Mouse (Mus musculus): ENCODE measurements around the gene 1810046K07Rik. TPM values are rescaled to one million over a fixed set of nuclear protein-coding genes. Genes with fewer than 3 reads are reported as not detected.

The 1810046K07Rik gene
- polyA plus RNA-seq (2015; fragmentation: Nextera tagmentation; extraction: Ambion mirVana): 0.30 and 0.43 TPM in 2 replicates

DNA sequence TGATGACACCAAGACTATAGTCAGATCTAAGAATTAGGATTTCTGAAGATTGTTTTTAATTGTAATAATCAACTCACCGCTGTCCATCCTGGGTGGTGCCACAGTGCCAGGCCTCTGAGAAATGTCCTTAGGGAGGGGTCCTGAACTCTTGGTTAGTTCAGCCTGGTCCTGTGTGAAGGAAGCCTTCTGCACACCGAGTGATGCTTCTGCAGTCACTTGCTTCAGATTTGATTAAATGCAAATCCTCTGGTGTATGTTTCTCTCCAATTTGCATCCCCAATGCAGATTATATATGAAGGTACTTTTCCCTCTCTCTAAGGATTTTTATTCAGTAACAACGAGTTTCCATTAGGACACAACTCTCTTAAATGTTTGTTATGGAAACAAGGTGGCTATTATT, at the start of gene 1810046K07Rik:
Gene 1810046K07Rik, minus strand, starts transcription at position 187 of the 400 bp plus-strand sequence.
- no peak within 1 kb of the TSS for H3K4me3 ChIP-seq (ENCODE audit: low read depth, low read length)
- ATAC-seq (ENCODE audit: low read depth): no peak
- H3K9ac ChIP-seq (ENCODE audit: low read depth, low read length): no peak within 1 kb of the TSS
- H3K4me1 ChIP-seq (ENCODE audit: control insufficient read depth, low read depth, low read length): no peaks in the 10 kb centered on the region
- H3K9me3 ChIP-seq (replicated peaks; ENCODE audit: control insufficient read depth, low read length): no peaks in the 10 kb centered on the region
- H3K4me2 ChIP-seq (ENCODE audit: low read depth, low read length): no peak within 1 kb of the TSS
- 66% methylated on average over 3 of the region's 3 CpGs for WGBS (ENCODE audit: insufficient replicate concordance)
- H3K27me3 ChIP-seq (ENCODE audit: control insufficient read depth, insufficient read depth, low read depth, low read length): no peaks in the 10 kb centered on the region
- H3K36me3 ChIP-seq (ENCODE audit: control insufficient read depth, insufficient read depth): no peaks in the 10 kb centered on the region
- H3K27ac ChIP-seq (ENCODE audit: low read length): no peak within 1 kb of the TSS

DNA sequence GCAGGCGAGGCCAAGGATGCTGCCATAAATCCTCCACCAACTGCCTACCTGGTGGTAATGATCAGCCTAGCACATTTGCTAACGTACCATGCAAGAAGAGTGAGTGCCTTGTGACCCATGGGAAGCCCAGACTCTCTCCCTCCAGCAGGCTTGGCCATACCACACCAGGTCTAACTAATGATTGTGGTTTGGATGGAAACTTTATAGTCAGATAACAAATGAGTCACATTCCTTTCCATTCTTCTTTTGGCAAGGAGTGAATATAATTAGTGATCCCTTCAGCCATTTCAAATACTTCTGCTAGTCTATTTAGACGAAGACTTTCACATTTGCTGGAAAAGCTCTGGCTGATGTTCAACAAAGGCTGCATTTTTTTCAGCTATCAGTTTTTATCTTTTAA, 40.8 kb upstream of the 1810046K07Rik start:
- ATAC-seq (ENCODE audit: low read depth): no peak
- H3K36me3 ChIP-seq (ENCODE audit: control insufficient read depth, insufficient read depth): no peaks in the 10 kb centered on the region
- no peak overlapping the region for H3K4me3 ChIP-seq (ENCODE audit: low read depth, low read length)
- no peak overlapping the region for H3K27ac ChIP-seq (ENCODE audit: low read length)
- H3K4me1 ChIP-seq (ENCODE audit: control insufficient read depth, low read depth, low read length): no peaks in the 10 kb centered on the region
- no peaks in the 10 kb centered on the region for H3K27me3 ChIP-seq (ENCODE audit: control insufficient read depth, insufficient read depth, low read depth, low read length)
- no peaks in the 10 kb centered on the region for H3K9me3 ChIP-seq (replicated peaks; ENCODE audit: control insufficient read depth, low read length)
- 52% methylated on average over 3 of the region's 3 CpGs for WGBS (ENCODE audit: insufficient replicate concordance)
- no peak overlapping the region for H3K4me2 ChIP-seq (ENCODE audit: low read depth, low read length)
- H3K9ac ChIP-seq (ENCODE audit: low read depth, low read length): no peak overlapping the region

DNA sequence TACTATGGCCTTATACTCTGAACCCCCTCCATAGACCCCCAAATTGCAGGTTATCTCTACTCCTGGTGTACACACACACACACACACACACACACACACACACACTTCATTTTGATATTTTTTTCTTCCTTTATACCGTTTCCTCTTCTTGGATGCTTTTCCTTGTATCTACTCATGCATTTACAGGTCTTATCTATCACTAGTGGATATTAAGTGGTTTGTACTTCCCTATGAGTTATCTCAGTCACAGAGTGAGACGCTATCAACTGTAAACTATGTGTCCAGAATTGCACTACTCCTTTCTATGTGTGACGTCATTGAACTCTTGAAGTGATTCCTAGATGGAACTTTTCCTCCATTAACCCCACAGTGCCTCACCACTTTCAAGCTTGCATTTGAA, 38.4 kb upstream of the 1810046K07Rik start:
- Histone ChIP-seq H3K4me3 (ENCODE audit: low read depth, low read length) (no peak overlapping the region), H3K4me2 (ENCODE audit: low read depth, low read length) (no peak overlapping the region), H3K27me3 (ENCODE audit: control insufficient read depth, insufficient read depth, low read depth, low read length) (no peaks in the 10 kb centered on the region), H3K9me3 (replicated peaks; ENCODE audit: control insufficient read depth, low read length) (no peaks in the 10 kb centered on the region), H3K9ac (ENCODE audit: low read depth, low read length) (no peak overlapping the region), H3K27ac (ENCODE audit: low read length) (no peak overlapping the region), H3K36me3 (ENCODE audit: control insufficient read depth, insufficient read depth) (no peaks in the 10 kb centered on the region), H3K4me1 (ENCODE audit: control insufficient read depth, low read depth, low read length) (no peaks in the 10 kb centered on the region)
- ATAC-seq (ENCODE audit: low read depth): no peak
- 34% methylated on average over 3 of the region's 3 CpGs for WGBS (ENCODE audit: insufficient replicate concordance)

DNA sequence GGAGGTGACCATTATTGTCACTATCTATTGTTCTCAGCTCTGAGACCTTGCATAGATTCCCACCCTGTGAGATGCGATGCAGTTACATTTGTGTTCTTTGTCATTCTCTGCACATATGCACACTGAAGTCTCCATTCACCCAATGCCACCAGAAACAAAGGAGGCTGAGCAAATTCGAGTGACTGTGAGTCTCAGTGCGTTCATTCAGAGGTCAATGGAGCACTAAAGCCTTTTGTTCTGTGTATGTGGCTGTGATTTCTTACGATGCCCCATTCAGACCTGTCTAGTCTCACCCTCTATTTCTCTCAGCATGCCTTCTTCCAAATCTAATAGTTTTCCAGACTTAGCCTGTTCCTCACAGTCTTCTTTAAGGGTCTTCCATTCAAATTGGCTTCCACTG, 35.3 kb upstream of the 1810046K07Rik start:
- H3K9ac ChIP-seq (ENCODE audit: low read depth, low read length): no peak overlapping the region
- no peaks in the 10 kb centered on the region for H3K36me3 ChIP-seq (ENCODE audit: control insufficient read depth, insufficient read depth)
- no peak overlapping the region for H3K27ac ChIP-seq (ENCODE audit: low read length)
- H3K4me2 ChIP-seq (ENCODE audit: low read depth, low read length): no peak overlapping the region
- H3K4me1 ChIP-seq (ENCODE audit: control insufficient read depth, low read depth, low read length): no peaks in the 10 kb centered on the region
- no peak overlapping the region for H3K4me3 ChIP-seq (ENCODE audit: low read depth, low read length)
- no peaks in the 10 kb centered on the region for H3K9me3 ChIP-seq (replicated peaks; ENCODE audit: control insufficient read depth, low read length)
- H3K27me3 ChIP-seq (ENCODE audit: control insufficient read depth, insufficient read depth, low read depth, low read length): no peaks in the 10 kb centered on the region
- 60% methylated on average over 4 of the region's 4 CpGs for WGBS (ENCODE audit: insufficient replicate concordance)
- ATAC-seq (ENCODE audit: low read depth): no peak

DNA sequence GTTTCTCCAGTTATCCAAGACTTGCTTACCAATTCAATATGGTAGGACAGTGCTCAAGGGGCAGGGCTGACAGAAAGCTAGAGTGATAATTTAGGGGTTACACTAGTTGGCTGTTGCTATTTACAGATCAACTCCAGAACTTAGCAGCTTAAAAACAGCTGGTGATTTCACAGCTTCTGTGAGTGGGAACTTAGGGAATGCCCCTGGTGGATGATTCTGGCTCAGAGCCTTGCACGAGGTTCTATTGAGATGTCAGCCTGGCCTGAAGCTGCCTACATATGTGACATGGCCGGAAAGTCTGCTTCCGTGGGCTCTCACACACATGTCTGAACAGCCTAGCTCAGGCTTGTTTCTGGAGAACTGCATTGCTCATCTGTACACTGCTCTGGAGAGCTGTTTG, 24.8 kb upstream of the 1810046K07Rik start:
- Histone ChIP-seq H3K27me3 (ENCODE audit: control insufficient read depth, insufficient read depth, low read depth, low read length) (no peaks in the 10 kb centered on the region), H3K9me3 (replicated peaks; ENCODE audit: control insufficient read depth, low read length) (no peaks in the 10 kb centered on the region), H3K27ac (ENCODE audit: low read length) (no peak overlapping the region), H3K4me2 (ENCODE audit: low read depth, low read length) (no peak overlapping the region), H3K9ac (ENCODE audit: low read depth, low read length) (no peak overlapping the region), H3K4me3 (ENCODE audit: low read depth, low read length) (no peak overlapping the region), H3K4me1 (ENCODE audit: control insufficient read depth, low read depth, low read length) (no peaks in the 10 kb centered on the region), H3K36me3 (ENCODE audit: control insufficient read depth, insufficient read depth) (no peaks in the 10 kb centered on the region)
- 56% methylated on average over 3 of the region's 3 CpGs for WGBS (ENCODE audit: insufficient replicate concordance)
- ATAC-seq (ENCODE audit: low read depth): no peak

DNA sequence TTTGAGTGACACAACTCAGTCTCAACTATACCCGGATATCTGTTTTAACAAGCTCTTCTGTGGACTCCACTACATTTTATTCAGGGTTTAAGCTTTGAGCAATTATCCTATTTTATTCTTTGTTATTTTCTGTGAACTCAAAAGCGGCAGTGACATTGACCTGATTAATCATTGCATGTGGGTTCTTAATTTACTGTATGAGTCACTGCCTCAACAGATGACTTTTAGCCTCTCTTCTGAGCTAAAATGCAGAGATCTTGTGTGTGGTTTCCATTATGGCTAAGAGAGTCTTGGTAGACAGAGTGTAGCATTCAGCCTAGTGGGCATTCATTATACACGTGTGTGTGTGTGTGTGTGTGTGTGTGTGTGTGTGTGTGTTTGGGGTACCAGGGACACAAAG, 24.2 kb upstream of the 1810046K07Rik start:
- Histone ChIP-seq H3K4me3 (ENCODE audit: low read depth, low read length) (no peak overlapping the region), H3K36me3 (ENCODE audit: control insufficient read depth, insufficient read depth) (no peaks in the 10 kb centered on the region), H3K9ac (ENCODE audit: low read depth, low read length) (no peak overlapping the region), H3K27me3 (ENCODE audit: control insufficient read depth, insufficient read depth, low read depth, low read length) (no peaks in the 10 kb centered on the region), H3K4me2 (ENCODE audit: low read depth, low read length) (no peak overlapping the region), H3K9me3 (replicated peaks; ENCODE audit: control insufficient read depth, low read length) (no peaks in the 10 kb centered on the region), H3K4me1 (ENCODE audit: control insufficient read depth, low read depth, low read length) (no peaks in the 10 kb centered on the region), H3K27ac (ENCODE audit: low read length) (no peak overlapping the region)
- ATAC-seq (ENCODE audit: low read depth): no peak
- WGBS (ENCODE audit: insufficient replicate concordance): 66% methylated on average over 3 of the region's 3 CpGs

DNA sequence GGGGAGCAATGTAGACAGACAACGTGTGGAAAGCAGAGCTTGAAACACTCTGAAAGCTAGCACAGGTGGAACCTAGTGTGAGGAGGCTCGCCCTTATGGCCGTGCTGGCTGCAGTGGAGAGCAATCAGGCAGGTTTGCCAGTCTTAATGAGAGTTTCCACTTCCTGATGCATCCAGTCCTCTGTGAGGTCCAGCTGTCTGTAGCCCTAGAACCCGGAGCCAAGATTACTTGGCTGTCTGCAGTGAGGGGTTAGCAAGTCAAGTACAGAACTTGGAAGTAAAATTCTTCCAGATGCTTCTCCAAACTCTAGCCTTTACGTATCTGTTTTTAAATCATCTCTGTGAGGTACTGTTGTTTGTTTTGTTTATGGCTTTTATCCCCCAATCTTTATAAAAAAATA, 20.7 kb upstream of the 1810046K07Rik start:
- H3K9me3 ChIP-seq (replicated peaks; ENCODE audit: control insufficient read depth, low read length): no peaks in the 10 kb centered on the region
- no peak overlapping the region for H3K4me3 ChIP-seq (ENCODE audit: low read depth, low read length)
- no peak overlapping the region for H3K27ac ChIP-seq (ENCODE audit: low read length)
- 52% methylated on average over 5 of the region's 5 CpGs for whole genome bisulfite sequencing (ENCODE audit: insufficient replicate concordance)
- no peak overlapping the region for H3K9ac ChIP-seq (ENCODE audit: low read depth, low read length)
- ATAC-seq (ENCODE audit: low read depth): no peak
- no peaks in the 10 kb centered on the region for H3K27me3 ChIP-seq (ENCODE audit: control insufficient read depth, insufficient read depth, low read depth, low read length)
- H3K4me2 ChIP-seq (ENCODE audit: low read depth, low read length): no peak overlapping the region
- H3K36me3 ChIP-seq (ENCODE audit: control insufficient read depth, insufficient read depth): no peaks in the 10 kb centered on the region
- H3K4me1 ChIP-seq (ENCODE audit: control insufficient read depth, low read depth, low read length): no peaks in the 10 kb centered on the region

DNA sequence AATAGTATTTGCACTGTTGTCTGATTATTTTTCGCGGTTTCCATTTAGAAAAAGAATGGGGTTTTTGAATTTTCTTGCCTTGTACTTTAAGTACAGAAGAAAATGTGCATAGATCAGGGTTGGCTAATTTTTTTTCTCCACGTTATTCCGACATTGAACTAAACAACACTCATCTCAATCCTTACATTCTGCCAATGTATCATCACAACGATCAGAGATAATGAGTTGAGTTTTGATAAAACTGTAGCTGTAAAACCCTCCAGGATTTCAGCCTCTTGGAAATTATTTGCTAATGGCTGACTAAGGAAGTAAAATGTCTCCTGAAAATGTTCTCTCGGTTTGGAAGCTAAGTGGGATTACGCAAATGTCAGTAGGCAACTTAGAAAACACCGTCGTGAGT, 17.1 kb upstream of the 1810046K07Rik start:
- no peaks in the 10 kb centered on the region for H3K4me1 ChIP-seq (ENCODE audit: control insufficient read depth, low read depth, low read length)
- no peaks in the 10 kb centered on the region for H3K9me3 ChIP-seq (replicated peaks; ENCODE audit: control insufficient read depth, low read length)
- H3K4me2 ChIP-seq (ENCODE audit: low read depth, low read length): no peak overlapping the region
- H3K27me3 ChIP-seq (ENCODE audit: control insufficient read depth, insufficient read depth, low read depth, low read length): no peaks in the 10 kb centered on the region
- H3K36me3 ChIP-seq (ENCODE audit: control insufficient read depth, insufficient read depth): no peaks in the 10 kb centered on the region
- H3K27ac ChIP-seq (ENCODE audit: low read length): no peak overlapping the region
- ATAC-seq (ENCODE audit: low read depth): no peak
- H3K9ac ChIP-seq (ENCODE audit: low read depth, low read length): no peak overlapping the region
- no peak overlapping the region for H3K4me3 ChIP-seq (ENCODE audit: low read depth, low read length)
- 75% methylated on average over 9 of the region's 9 CpGs for WGBS (ENCODE audit: insufficient replicate concordance)

DNA sequence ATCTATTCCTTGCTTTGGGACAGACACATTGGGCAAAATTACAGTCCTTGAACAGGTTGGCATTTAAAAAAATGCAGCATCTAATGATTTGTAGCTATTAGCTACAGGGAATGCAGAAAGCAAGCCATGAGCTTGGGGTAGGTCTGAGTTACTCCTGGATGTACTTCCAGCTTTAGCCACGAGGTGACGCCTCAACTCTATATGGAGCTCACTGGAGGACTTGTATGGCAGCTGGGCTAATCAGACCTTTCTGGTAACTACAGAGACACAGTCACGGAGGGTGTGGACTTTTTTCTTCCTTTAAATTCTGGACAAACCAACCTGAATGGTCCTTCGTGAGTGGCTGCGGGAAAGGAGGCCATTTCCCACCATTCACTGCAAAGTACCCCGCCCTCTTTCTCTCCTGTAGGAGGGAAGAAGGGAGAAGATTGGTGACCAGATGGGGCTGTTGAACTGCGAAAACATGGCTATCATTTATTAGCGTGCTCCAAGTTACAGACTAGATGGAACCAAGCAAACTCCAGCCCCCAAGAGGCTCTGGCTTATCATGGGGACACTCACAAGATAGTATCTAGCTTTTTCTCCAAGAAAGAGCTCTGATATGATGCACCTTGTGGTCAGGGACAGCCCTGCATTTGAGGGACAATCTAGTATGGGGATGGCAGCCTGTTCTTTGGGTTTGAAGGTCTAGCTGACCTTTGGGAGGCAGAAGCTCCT, 6.7 kb upstream of the 1810046K07Rik start:
- no peak for ATAC-seq (ENCODE audit: low read depth)
- no peak overlapping the region for H3K4me2 ChIP-seq (ENCODE audit: low read depth, low read length)

More for the DNA sequence above, 6.7 kb upstream of the 1810046K07Rik start:
- Histone ChIP-seq H3K9ac (ENCODE audit: low read depth, low read length) (no peak overlapping the region), H3K9me3 (replicated peaks; ENCODE audit: control insufficient read depth, low read length) (no peaks in the 10 kb centered on the region), H3K36me3 (ENCODE audit: control insufficient read depth, insufficient read depth) (no peaks in the 10 kb centered on the region), H3K4me3 (ENCODE audit: low read depth, low read length) (no peak overlapping the region), H3K4me1 (ENCODE audit: control insufficient read depth, low read depth, low read length) (no peaks in the 10 kb centered on the region), H3K27ac (ENCODE audit: low read length) (no peak overlapping the region), H3K27me3 (ENCODE audit: control insufficient read depth, insufficient read depth, low read depth, low read length) (no peaks in the 10 kb centered on the region)
- WGBS (ENCODE audit: insufficient replicate concordance): 23% methylated on average over 8 of the region's 8 CpGs
